Mouse (Mus musculus) thymus, postnatal 25 days (tissue): ENCODE results near the gene Igfbp2.

Experiments
- DNase-seq: peaks from one replicate; pipeline ENCODE4 v3.0.0; 2022

Gene Igfbp2

DNA sequence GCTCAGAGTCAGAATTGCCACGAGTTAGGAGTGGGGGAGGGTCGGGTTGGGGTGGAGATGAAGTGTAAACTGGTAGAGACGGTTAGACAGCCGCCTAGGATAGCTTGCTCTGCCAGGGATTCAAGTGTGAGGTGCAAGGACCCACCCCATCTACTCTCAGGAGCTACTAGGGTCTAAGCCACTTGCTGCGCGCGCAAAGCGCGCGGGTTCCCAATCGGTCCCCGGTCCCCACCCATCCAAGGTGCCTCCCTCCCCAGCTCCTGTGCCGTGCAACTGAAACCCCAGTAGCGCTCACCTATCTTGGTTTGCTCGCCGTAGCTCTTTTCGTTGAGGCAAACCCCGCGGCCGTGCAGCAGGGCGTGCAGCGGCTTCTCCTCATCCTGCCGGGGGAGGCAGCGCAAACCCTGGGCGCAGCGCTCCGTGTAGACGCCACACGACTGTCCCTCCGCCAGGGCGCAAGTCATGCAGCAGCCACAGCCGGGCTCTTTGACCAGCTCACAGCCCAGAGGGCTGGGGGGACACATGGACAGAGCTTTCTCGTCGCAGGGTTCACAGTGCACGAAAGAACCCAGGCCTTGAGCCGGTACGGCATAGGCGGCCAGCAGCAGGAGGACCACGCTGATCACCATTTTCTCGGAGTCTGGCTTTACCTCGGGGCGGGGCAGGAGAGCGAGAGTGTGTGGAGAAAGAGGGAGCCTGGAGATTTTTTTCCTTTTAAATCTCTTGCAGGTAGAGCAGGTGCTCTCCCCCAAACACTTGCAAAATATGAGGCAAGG lies 49.4 kb downstream of the Igfbp2 start:
- no peak for DNase-seq

DNA sequence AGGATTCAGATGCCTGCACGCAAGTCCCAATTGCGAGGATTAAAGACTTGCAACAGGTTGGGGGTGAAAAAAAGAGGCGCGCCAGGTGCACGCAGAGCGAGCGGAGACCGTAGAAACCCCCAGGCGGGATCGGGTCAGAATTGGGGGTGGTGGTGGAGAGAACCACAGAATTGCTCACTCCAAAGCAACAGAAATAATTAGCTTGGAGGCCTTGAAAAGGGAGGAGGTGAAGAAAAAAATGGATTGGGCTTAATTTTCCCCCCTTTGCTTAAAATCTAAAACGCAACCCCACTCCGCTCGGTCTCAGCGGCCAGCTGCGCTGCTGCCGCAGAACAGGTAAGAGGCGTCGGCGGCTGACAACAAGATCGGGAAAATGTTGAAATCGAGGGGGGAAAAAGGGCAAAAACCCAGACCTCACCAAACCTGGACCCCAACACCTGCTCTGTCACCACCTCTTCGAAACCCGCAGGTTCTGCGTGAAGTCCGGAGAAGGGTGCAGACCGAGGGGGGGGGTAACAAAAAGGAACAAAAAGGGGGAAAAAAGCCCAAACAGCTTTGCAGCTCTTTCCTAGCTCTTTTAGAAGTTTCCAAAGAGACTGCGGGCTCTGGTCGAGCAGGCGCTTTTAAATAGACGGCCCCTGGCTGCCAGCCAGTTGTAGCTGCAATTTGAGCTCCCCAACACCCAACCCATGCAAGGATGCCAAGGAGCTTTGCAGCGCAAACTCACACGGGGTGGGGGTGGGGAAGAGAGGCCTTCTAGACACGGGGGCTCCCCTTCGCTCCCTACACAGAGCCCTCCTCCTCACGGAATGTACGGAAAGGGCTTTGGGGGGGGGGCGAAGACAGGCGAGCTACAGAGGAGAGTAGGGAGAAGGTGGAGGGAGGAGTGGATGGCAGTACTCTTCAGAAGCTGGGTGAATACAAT lies 50.2 kb downstream of the Igfbp2 start, which contains the start of gene Igfbp5:
Igfbp5 (minus strand) TSS at position 598 of the 925 bp plus-strand sequence.
- DNase-seq, result no peak

DNA sequence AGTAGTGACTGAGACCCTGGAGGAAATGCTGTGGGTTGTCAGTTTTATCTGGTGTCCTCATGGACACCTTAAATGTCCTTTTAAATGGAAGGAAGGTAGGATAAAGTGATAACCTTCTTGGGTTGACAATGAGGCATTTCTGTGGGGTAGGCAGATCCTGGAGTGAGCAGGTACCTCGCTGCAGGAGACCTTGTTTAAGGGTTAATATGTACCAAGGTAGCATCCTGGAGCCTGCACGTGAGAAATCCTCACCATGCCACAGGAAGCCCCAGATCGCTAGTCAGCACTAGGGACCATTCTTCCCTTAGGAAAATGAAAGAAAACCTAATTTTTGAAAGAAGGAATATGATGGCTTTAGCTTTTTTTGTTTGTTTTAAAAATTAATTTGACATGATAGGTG lies 51.4 kb downstream of the Igfbp2 start:
- DNase-seq, result no peak

DNA sequence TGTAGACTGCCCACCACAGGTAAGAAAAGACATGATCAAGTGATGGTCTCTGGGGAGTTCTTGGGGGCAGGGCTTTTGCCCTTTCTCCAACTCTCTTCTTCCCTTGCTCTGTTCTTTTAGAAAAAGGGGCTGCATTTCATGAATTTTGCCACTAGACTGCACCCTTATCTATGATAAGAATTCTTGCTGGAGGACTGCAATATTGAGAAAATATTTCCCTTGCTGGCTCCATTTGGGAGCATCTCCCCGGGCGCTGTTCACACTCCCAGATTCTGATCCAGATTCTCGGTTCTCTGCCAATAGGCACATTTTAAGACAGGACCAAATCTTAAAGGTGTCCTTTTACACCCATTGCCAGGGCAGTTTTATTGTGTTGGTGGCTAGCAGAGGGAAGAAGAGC lies 51.8 kb downstream of the Igfbp2 start:
- DNase-seq, result no peak

DNA sequence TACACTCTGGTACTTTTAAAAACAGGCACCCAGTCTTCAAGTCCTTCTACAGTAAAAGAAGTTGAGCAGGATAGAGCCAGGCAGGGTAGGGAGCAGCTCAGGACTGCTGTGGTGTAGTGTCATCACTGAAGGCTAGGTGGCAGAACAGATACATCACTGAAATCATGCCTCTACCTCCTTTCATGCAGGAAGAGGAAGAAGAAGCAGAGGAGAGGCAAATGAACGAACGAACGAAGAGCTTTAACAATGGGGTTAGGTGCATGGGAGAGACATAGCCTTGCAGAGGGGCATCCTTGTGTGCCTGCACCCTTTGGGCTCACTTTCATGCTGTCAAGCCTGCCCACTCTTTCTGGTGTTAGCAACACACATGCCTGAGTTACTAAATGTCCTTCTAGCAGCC lies 53.6 kb downstream of the Igfbp2 start:
- DNase-seq, result no peak

DNA sequence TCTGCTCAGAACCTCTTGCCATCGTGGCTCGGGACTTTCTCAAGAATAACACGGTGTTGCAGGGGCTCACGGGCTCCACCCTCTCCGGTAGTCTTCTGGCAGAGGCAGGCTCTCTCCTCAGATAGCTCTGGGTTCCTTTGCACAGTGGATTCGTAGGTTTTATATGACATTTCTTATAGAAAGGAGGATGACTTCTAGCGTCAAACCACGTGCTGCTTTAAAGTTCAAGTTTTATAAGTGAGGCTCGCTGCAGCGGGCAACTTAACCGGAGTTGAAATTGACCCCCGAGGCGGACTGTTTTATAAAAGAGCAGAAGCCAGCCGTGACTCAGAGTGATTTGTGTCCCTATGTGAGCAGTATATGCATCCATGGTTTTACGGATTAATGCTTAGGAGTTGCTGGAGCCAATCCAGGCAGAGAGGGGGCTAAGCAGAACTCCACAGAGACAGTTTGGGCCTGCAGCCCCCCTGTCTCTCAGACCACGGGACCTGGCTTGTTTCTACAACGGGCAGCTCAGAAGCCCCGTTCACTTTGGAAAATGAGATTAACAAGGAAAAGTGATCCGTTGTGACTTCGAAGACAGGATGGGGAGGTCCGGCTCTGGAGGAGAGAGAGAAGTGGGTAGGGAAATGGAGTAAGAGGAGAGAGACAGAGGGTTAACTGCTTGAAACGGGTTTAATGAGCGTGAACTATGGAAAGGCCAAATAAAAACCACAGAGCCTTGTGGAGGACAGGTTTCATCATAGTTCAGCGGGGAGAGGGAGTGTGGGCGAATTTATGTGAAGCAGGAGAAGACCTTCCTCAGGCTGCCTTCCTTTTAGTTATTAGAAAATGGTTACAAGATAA lies 54.4 kb downstream of the Igfbp2 start:
- no peak for DNase-seq

DNA sequence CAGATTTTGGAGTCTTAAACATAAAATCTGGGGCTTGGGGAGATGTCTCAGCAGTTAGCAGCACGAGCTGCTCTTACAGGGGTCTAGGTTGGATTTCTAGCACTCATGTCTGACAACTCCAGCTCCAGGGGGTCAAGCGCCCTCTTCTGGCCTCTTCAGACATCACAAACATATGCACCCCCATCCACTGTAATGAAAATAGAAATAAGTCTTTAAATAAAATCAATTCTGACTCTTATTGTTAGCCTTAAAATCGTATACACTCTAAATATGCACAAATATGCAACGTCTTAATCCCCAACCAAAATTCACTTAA lies 55.0 kb downstream of the Igfbp2 start:
- no peak for DNase-seq

DNA sequence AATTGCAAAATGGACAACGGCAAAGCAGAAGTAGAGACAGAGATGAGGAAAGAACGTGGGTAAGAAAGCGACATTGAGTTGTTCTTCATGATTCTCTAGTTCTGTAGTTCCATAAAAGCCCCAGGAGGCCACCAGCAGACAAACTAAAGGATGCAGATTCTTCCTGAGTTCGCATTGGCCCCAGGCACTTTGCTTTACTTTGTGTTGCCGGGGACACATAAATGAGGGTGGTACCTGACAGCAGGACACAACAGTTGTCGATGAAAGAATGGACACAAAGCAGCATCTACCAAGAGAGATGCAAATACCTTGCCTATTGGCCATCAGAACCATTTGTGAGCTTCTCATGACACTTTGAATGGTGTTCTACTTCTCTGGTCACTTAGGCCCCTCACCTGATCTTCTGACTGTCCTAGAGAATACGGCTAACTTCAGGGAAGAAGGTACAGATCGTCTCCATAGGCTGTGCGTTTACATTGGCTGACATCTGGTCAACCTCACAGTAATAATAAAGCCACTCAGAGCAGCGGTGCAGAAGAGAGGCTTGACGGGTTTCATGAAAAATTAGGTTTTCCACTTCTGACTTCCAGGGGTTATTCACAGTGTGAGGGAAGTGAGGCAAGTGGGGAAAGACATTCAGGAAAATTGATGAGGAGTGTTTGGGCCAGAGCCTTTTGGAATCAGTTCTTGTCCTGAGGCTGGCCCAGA lies 61.0 kb downstream of the Igfbp2 start:
- DNase-seq, result no peak

DNA sequence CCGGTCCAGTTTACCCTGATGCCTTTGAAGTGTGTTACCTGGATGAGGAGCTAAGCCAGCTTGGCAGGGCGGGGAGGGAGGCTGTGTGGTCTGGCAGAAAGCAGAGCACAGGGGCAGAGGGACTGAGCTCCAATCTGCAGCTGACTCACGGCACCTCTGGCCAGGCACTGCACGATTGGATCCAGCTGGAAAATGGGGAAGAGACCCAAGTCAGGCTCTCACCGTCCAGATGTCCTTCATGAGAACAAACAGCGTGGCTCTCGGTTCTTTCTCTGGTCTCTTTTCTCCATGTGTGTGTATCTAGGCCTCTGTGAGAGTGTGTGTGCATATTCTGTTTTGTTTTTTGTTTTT lies 61.5 kb downstream of the Igfbp2 start:
- DNase-seq, result no peak

DNA sequence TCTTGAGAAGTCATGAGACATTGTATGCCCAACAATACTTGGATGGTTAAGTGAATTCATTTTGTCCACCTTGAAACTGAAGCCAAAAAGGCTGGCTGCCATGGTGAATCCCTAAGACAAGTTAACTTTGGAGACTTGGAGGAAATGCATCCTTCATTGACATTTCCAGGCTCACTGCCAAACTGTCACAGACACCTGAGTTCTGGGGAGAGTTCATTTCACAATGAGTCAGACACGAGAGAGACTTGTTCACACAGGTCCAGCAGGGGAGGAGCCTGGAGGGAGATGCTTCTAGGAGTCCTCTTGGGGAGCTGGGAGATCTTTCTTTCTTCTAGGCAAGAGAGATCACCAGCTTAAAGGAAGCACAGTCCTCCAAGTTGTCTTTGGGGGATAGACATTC lies 63.6 kb downstream of the Igfbp2 start:
- DNase-seq, result no peak

DNA sequence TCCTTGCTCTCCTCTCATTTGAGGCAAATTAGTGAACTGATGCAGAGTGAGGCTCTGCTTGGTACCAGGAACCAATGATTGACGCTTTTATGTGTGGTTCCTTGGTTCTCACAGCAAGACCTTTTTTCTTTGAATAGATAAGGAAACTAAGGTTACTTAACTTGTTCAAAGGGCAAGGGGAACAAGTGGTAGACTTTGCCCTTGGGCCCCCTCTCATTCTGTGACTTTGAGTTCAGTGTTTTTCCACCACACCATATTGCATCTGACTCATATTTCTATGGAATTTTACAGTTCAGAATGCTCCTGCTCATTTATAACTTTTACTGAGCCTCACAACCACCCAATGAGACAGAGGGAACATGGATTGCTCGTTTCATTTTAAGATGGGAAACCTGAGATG lies 71.5 kb downstream of the Igfbp2 start:
- no peak for DNase-seq
